Mouse (Mus musculus) cerebellum, adult 9-10 months (tissue): Measurements from ENCODE around the gene Prkar1b.

Experiments used
- DNase-seq: peaks from one replicate; pipeline ENCODE4 v3.0.0; 2022

Gene Prkar1b

DNA sequence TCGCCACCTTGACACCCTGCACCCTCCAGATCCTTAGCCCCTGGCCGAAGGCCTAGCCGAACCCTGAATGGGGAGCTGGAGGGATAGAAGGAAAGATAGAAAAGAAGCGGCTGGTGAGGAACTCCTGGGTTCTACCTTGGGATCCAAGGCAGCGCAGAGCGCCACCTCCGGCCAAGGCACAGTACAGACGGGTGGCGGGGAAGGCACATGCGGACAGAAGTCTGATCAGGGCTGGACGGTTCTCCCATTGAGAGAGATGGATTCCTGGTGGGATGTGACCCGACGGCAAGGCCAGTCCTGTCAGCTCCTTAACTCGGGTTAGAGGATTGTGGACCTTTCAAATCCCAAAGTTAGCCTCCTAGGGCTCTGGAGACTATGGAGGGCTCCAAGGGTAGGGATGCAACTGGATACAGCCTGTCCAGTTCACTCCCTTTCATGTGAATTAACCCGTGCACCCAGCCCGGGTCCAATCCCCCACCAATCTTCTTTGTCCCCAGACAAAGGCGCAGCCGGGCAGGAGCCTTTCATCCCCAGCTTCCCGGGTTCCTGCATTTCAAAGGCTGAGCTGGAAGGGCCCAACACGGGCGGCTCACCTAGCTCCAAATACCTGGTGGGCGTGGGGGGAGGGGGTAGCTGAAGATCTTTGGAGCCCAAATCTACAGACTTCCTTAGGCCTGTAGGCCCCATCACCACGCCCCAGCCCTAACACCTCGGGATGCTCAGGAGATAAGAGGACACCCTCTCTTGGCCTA is 153.3 kb downstream of the Prkar1b start:
- peak; percentile 69 for DNase-seq

DNA sequence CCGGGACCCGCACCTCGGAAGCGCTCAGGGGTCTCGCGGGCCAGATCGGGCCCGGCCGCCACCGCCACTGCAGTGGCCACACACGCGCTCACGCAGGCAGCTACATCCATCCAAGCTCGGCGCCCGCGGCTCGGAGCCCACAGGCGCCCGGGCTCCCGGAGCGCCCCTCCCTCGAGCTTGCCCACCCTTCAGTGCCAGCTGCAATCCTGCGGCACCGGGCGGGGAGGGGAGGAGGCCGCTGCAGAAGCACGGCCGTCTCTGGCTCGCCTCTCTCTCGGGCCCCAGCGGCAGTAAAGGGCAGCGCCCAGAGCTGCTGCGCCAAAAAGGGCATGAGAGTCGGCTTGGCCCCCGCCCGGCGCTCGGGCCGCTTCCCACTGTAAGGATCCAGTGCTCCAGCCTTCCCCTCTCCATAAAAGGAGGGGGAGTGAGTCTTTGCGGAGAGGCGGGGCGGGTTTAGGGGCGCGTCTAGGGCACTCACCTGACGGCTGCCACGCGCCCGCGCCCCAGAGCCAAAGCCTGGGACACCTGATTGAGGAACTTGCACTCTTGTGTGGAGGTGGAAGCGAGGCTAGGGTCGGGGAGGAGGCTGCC is 154.0 kb downstream of the Prkar1b start:
- DNase-seq = peak; percentile 71

DNA sequence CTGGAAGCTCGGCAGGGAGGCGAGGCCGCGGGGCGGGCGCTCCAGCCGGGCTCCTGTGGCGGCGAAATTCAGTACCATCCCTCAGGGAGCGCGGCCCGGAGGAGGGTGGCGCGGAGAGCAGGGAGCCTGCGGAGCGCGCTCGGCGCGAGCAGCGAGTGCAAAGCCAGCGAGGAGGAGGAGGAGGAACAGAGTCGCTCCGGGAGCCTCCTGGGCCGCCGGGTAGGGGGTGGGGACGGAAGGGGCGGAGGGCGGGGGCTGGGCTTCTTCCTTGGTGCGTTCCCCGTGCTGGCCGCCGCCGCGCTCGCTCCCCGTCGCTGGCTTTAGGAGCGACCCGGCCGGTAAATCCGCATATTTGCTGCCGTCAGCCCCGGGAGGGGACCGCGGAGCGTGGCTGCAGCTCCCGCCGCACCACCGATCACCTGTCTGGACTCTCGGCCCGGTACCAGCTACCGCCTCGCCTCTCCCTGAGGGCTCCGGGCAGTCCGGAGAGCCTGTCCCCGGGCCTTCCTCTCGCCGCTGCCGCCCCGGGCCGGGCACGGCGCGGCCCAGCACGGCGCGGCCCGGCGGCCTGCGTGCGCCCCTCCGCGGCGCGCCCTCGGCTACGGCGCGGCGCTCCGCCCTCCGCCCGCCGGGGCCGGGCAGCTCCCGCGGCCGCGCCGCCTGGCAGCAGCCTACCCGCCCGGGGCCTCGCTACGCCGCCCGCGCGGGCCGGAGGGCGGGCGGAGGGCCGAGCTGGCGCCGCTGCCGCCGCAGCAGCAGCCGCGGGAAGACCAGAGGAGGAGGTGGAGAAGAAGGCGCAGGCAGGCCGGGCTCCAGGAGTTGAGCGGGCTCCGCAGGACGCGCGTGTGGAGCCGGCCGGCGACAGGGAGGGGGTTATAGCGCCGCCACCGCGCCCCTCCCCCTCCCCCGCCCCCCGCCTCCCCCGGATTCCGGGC is 154.7 kb downstream of the Prkar1b start:
- peak; percentile 46 for DNase-seq

DNA sequence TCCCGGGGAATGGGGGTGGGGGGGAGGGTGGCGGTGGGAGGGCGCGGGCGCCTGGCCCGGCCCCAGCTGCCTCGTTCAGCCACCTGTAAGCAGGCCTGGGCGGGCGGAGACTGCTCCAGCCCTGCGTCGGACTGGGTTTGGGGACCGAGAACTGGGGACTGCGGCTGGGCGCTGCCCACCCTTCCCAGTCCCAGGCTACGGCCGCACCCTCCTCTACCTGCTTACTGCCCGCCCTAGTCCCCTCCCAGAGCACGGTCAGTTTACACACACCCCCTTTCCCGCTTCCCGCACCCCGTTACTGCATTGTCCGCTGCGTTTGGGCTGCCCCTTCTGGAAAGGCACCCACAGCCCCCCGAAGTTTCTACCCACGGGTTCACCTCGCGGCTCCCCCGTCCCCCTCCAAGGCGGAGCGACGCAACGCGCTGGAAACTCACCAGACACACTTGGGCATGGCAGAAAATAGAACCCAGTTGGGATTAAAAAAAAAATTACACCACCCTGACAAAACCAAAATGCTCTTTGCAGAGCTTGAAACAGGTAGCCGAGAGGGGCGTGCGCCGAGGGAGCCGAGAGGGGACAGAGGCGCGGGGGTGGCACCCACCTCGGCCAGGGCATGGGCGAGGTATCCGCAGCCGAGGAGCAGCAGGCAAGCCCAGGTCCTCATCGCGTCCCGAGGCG is 155.6 kb downstream of the Prkar1b start:
- no peak for DNase-seq

DNA sequence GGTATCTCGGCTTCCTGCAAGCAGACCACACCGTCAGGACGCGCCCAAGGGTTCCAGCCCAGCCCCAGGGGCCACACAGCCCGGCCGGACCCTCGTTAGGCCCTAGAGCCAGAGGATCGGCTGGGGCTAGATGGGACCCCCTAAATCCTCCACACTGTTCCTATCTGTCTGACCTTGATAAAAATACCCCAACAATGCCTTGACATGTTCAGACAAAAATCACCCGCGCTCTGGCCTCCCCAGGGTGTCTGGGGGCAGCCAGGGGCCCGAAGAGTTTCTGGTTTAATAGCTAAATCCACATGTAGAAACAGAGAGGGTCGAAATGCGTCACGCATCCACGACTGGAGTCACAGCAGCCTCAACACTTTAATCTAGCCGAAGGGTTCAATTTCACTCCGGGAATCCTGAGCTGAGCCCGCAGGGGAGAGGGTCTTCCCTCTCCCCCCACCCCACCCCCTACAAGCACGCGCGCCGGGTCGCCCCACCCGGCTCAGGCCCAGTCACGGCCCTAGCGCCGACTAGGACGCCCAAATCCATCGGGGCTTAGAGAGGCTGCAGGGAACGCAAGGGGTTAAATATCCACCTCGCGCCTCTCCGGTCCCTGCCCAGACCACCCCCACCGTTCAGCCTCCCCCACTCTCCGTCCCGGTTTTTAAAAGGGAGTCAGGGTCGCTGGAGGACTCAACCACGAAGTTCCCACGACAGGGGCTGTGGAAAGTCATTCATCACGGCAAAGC is 156.3 kb downstream of the Prkar1b start:
- no peak for DNase-seq

DNA sequence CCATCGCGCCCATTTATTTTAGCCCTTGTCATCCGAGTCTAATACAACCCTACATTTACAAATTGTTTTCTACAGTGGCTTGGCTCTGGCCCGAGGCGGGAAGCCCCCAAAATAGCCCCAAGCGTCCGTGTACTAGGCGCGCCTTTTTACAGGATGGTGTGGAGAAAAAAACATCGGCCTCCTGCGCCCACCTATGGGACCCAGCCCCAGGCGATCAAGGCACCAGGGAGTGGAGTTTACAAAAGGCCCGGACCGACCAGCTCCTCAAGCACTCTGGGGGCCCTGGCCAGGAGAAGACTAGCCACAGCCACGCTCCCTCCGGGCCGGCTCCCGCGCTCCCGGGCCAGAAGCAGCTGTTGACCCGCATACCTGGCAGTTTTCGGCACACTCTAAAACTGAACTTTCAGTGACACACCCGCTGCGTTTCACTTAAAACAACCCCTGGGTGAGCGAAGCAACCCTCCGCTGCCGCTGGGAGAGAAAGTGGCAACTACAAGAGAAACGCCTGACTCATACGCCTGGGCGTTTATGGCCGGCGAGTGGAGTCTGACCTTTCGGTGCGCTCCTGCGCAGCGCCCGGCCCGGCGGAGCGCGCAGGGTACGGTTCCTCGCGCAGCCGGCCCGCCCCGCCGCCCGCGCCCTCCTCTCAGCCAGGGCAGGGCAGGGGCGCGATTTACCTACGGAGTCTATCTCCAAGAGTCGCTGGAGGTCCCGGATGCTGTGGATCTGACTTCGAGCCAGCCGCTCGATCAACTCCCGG is 157.0 kb downstream of the Prkar1b start:
- no peak for DNase-seq

DNA sequence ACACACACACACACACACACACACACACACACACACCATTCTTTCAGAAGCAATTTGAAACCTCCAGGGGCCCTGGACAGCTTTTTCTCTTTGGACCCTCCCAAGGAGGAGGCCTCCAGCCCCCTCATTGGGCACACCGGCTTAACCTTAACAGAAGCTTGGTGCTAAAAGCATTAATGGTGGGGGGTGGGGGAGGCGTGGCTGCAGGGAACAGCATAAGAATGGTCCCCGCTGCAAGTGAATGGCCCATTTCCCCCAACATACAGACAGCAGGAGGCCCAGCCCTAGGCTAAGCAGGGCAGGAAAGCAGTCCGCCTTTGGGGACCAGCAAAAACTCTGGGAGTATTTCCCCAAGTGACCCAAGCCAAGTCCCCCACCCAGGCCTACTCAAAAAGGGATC is 158.1 kb downstream of the Prkar1b start:
- no peak for DNase-seq

DNA sequence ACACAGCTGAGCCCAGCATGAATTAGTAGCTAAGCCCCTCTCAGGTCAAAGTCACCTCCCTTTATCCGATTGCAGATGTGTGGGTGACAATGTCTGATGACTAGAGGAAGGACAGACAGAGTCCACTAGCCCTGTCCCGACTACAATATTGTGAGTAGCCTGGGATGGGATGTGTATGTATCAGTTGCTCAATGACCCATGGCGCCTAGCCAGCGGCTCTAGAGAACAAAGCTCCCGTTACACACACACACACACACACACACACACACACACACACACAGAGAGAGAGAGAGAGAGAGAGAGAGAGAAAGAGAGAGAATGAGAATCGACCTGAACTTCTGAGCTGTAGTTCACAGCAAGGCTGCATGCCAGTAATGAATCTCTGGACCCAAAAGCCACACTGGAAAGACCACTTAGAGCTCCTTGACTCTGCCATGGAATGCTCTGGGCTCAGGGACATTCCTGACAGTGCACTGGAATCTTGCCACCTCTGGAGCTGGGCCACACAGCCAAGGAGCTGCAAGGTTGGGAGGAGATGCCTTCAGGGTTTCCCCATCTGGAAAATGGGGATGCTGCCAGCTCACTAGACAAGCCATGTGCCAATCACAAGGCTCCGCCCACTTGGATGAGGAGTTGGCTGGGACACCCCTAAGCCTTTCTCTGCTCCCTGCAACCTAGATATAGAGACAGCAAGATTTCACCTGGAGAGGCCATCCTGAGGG is 159.0 kb downstream of the Prkar1b start:
- peak; percentile 43 for DNase-seq

DNA sequence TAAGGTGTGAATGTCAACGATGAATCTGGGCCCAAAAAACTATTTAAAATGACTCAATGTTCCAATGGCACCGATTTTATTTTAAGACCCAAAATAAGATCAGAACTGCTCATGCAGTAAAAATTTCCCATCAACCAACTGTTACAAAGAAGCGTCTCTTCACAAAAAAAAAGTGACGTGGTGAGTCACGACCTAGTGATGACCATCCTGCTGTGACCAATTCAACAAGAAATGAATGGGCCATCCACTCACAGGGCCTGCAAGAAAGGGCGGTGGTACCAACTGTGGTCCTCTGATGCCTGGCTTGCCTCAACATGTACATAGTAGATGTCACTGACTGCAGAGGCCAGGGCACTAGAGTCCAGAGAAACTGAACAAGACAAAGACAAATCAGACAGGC is 160.2 kb downstream of the Prkar1b start:
- no peak for DNase-seq

DNA sequence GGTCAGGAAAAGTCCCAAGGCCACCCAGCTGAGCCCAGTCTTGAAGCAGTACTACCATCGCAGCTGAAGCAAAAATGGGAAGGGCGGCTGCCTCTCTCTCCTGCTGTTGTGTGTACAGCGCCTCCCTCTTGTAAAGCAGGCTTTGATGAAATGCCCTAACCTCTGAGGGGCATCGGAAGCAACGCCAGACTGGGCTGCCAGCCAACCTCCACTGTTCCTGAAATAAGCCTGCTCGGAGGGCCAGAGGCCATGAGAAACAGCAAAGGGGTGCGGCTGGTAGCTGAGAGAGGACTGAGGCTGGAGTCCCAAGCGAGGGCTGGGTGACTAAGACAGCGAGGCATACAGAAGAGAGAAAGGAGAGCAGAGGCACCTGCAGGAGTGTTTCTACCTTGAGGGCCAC is 161.0 kb downstream of the Prkar1b start:
- DNase-seq = no peak

DNA sequence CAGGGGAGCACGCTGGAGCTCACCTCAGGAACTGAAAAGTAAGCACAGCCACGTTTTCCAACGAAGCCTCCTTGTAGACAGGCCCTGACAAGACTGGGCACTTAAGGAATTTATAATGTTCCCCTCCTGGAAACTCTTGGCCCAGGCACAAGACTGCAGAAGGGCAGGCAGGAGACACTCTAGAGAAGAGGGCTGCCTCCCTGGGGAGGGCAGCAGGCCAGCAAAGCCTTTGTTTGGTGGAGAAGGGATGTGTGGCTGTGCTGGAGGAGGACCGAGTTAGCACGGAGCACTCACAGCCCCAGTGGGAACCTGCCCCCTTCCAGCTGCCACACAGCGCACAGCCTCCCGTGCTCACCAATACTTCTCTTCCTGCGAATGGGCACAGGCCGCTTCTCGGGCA is 161.8 kb downstream of the Prkar1b start:
- DNase-seq = no peak

DNA sequence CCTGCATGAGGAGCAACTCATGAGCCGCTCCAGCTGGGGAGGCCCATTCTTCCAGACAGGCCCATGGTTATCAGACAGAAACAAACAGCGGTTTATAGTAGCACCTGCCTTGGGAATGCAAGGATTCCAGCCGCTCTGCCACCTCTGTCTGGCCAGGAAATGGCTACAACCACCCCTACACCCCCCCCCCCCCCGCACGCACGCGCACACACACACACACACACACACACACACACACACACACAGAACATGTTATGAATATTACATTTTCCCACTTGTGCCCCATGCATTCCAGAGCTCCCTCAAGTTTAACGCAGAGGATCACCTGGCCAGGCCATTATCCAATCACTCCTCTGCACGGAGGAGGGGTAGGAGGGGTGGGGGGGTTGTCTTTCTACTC is 167.9 kb downstream of the Prkar1b start:
- no peak for DNase-seq

DNA sequence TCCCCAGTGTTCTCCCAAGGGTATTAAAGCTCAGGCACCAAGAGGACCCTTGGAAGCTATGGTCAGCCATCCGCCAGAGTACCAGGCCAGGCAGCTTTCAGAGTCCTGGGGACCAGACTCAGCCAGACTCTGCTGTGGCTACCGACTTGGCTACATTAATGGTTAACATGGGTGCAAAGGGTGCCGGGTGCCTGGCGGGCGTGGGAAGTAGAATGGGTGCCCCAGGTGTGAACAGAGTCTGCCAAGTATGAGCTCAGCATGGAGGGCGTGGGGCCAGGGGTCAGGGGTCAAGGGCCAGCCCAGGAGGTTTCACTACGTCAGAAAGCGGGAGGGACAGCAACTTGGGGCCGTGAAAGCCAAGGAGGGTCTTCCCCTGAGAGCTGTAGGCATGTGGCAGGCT is 169.2 kb downstream of the Prkar1b start:
- DNase-seq = no peak

DNA sequence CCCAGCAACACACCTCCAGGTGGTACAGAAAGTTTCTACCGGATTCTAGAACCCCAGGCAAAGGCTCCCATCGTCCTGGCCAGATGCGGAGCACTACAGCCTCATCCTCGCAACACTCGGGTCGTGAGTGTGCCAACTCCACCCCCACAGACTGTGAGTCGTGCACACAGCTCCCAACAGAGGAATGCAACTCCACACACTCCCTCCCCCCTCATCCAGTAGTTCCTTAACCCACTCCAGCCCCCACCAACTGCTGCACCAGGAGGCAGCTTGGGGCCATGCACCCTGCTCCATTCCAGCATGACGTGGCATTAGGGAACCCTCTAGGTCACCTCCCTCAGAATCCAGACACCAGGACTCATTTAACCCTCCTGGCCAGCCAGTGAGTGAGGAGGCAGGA is 170.0 kb downstream of the Prkar1b start:
- DNase-seq = no peak

DNA sequence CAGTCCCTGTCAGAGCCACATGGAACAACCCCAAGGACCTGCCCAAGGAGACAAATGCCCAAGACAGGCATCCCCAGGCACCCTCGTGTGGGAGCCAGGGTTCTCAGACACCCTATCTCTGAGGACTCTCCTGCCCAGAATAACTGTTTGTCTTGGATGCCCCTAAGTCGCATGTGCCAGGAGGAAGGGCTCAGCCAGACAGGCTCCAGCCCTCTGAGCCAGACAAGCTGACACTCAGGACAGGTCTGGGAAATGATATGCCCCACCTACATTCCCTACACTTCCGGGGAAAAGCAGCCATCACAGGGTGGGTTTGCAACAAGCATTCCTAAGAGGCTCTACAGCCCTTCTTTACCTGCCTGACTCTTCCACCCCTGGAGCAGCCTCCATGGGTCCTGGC is 172.0 kb downstream of the Prkar1b start:
- no peak for DNase-seq

DNA sequence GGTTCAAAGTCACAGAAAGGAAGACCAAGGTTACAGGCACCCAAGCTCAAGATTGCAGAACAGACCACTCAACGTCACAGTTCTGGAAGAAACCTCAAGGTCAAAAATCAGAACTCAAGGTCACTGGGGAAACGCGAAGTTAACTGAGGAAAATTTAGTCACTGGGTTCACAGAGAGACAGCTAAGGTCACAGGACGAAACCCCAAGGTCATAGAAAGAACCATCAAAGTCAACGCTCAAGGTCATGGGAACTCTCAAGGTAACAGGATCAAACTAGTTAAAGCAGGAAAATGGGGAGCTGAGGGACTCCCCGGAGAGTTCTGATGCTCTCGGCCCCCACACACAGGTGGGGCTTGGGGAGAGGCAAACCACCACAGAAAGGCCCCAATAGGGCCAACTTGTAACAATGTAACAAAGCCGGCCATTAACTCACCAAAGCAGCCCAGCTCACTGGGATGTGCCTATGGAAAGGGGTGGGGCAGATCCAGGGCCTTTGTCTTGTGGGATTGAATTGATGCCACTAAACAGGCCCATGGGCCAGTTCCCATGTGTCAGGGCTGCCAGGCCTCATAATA is 174.8 kb downstream of the Prkar1b start:
- no peak for DNase-seq

DNA sequence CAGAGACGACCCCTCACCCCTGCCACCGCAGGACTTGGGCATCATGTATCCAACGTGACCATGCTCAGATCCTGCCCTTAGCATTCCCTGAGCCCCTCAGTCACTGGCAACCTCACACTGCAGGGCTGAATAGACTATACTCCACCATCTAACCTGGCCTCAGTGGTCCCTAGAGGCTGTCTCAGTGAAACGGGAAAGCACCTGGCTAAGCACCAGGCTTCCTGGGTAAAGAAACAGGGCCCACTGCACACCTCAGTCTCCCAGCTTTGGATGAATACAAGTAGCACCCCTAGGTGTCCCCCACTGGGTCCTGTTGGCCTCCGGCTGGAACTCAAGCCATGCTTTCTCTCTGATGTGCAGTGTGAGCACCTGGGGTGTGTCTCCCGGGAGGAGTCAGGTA is 176.3 kb downstream of the Prkar1b start:
- no peak for DNase-seq

DNA sequence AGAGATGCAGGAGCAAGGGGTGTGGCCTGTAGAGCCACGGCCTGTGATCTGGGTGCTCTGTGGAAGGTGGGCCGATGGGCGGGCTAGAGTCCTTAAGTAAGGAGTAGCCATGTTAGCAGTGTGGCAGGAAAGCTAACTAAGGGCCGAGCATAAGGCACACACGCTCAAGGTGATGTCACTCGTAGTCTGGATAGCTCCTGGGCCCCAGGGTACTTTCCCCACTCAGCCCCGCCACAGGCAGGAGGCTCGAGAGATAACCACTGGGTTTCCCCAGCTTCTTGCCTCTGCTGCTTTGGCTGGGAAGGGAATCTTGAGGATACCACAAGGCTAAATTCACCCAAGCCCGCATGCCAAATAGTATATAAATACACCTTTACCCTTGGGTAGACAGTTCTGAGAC is 178.4 kb downstream of the Prkar1b start:
- no peak for DNase-seq

DNA sequence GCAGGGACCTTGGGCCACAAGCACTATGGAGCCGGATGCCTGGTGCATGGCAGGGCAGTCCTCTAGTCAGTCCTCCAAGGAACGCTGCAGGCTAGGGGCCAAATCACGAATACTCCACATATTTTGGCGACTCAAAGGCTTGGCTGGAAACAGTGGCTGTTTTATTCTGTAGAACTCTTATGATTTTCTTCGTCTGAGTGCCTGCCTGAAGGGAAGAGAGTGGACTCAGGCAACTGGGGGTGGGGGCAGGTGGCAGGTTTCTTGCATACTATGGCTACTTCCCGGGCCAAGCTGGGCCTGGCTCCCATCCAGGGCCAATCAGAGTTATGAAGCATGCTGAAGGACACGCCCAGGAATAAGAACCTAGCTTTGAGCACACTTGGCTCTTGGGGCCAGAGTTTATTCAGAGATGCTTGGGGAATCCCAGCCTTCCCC is 179.7 kb downstream of the Prkar1b start:
- peak; percentile 13 for DNase-seq
